Mouse (Mus musculus) G1E-ER4 (cell line): ENCODE measurements around the gene Pard3. TPM values are rescaled to one million over a fixed set of nuclear protein-coding genes. Genes with fewer than 3 reads are reported as not detected.

Experiments used
- GATA1 ChIP-seq: IDR thresholded peaks from one replicate; pipeline ENCODE4 v1.8.0; 2012; ENCODE audit warnings: low read length, inconsistent platforms
- polyA plus RNA-seq: library from polyadenylated mRNA; stranded (reverse); fragments of >175 nt; gene quantifications from 2 replicates; pipeline ENCODE4 v1.2.3, GENCODE M21; 2012

Pard3 gene
- polyA plus RNA-seq, 1 experiment = 0.09 TPM

DNA sequence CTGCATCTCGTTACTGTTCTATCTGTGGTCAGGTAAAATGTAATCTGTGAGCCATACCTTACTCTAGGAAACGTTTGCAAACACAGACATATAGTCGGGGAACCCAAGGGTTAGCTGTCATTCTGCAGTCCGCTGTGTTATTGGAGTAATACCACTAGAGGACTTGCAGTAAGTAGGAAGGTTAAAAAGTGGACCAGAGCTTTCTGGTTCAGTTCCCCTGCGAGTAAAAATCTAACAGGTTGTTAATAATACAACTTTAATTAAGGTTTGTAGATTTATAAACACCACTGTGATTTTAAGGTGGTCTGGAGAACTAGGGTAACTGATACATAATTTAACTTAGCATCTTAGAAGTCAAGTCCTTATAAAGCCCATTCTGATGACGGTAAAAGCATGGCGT lies 277.4 kb downstream of the Pard3 start:
- TF ChIP-seq GATA1 = no peak

DNA sequence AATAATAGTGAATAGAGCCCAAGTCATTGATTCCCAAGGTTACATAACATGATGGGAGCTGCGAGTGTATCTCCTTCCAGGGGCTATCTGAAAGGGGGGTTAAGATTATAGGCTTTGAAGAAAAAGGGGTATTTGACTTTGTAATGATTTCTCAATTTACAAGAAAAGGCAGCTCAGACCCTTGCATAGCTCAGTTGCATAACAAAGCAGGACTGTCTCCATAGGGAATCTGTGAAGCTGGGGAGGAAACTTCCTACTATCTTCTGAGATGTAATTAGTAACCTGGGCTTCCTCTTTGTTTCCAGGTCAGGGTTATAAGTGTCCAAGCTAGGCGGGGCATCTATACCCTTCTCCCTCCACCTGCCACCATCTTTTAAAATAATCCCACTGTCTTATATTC lies 279.4 kb downstream of the Pard3 start:
- TF ChIP-seq GATA1 = no peak

DNA sequence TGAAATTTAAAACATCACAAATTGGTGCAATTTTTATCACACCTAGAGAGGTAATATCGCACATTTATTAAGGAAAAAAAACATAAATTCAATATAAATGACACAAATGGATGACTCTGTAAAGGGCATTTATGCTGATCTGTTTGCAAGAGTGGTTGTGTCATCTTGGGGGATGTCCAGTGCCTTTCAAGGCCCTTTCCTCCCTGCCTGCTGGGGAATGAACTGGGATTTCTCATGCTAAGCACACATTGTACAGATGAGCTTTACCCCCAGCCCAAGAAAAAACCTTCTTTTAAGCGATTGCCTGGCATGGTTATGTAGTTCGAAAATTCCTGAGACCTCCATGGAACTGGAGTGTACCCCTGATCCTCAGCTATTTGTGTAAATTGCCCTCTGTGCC lies 280.7 kb downstream of the Pard3 start:
- TF ChIP-seq GATA1 = no peak

GRCm38 (mm10) chr8:127345912-127346423 lies 282.3 kb downstream of the Pard3 start:
- TF ChIP-seq GATA1 = no peak

DNA sequence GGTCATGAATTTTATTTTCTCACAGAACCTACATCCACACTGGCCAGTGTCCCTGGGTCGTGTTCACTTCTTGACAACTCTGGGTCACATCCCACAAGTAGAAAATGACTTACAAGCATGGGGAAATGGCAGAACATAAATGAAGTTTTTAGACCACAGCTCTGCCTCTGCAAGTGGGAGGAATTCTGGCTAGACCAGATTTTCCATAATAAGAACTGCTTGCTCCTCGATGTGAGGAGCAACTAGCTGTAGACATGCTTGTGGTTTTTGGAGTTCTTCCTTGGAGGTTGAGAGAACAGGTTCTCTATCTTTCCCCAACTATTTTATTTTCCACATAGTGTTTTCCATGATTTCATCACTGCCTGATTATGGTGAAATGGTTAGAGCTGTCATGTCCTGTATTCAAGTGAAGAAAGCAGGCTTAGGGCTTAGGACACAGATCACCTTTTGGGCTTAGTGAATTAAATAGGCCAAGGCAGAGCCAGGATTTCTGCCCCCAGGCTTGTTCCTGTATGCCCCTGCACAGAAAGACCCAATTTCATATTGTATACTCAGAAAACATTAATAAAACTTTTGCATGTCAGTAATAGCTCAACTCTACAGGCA lies 284.3 kb downstream of the Pard3 start:
- TF ChIP-seq GATA1 = no peak

DNA sequence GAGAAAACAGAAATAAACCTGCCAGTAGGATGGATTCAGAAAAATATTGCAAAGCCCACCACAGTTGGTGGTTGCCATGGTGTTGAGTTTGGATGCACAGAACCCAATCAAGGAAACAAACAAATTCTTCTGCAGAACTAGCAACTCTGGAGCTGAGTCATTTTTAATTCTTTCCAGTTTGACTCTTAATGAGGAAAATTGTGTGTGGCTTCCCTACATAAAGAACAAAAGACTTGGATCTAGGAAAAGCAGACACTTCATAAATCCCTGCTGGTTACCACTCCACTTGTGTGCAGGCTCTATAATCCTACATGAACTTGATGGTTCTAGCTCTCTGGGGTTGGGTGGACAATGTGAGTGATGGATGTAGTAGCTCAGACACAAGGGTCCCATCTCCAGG lies 298.1 kb downstream of the Pard3 start:
- no peak for TF ChIP-seq GATA1

DNA sequence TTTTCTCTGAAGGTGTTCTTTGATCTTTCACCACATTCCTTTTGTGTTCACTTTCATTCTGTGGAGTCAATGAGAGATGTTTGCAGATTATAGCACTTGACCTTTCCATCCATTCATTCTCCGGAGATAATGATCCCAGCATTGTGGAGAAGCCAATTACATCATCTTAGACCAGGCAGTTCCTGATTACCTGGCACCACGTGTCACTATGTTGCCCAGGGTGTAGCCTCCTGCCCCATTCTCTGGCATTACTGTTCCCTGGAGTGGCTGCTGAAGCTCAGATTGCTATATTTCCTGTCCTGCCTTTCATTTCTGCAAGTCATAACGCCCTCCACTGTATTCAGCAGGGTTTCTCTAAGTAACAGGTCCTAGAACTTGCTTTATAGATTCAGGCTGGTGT lies 304.7 kb downstream of the Pard3 start:
- no peak for TF ChIP-seq GATA1

GRCm38 (mm10) chr8:127371326-127371949 lies 307.7 kb downstream of the Pard3 start:
- TF ChIP-seq GATA1 = no peak

- TF ChIP-seq GATA1 = no peak
Observed at GRCm38 (mm10) chr8:127377775-127378174, 314.1 kb downstream of the Pard3 start.

- TF ChIP-seq GATA1 = no peak
Observed at GRCm38 (mm10) chr8:127378994-127379858, 315.5 kb downstream of the Pard3 start.

DNA sequence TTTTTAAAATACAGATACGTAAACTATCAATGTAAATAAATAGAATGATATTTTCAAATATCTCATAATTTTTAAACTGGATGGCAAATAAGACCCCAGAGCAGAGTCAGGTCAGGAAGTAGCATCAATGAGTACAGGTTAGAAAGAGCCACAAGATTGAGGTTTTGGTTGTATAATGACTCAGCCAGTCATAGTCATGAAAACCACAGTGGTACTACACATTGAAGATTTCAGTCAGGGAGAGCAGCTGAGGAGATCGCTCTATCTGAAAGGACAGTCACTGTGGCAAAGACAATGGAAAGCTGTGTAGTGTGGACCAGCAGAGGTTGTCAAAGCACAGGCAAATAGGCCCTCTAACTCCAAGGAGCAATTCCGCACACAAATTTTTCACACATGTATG lies 317.6 kb downstream of the Pard3 start:
- no peak for TF ChIP-seq GATA1

DNA sequence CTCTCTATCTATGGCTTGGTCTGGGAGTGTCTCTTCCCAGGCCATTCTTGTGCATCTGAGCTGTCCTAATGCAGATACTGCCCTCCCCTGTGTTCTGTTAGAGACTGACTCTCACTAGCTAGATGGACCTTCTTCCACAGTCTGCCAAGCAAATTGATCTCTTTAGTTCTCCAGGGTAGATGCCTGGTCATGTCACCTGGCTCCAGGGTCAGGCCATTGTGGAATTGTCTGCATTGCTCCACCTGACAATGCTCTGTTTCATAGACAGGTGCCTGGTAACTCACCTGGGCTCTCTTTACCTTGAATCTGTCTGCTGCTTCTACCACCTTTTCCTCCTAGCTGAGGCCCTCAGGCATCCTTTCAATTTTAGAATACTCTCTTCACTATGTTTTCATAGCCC lies 329.0 kb downstream of the Pard3 start:
- no peak for TF ChIP-seq GATA1

GRCm38 (mm10) chr8:127395488-127395887 lies 331.8 kb downstream of the Pard3 start:
- TF ChIP-seq GATA1 = no peak

DNA sequence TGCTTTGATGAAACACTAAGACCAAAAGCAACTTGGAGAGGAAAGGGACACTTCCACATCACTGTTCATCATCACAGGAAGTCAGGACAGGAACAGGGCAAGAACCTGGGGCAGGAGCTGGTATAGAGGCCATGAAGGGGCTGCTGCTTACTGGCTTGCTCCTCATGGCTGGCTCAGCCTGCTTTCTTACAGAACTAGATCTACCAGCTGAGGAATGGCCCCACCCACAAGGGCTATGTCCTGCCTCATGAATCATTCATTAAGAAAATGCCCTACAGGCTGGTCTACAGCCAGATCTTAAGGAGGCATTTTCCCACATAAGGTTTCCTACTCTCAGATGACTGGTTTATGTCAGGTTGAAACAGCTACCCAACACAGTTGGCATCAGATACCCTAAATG lies 342.1 kb downstream of the Pard3 start:
- no peak for TF ChIP-seq GATA1

DNA sequence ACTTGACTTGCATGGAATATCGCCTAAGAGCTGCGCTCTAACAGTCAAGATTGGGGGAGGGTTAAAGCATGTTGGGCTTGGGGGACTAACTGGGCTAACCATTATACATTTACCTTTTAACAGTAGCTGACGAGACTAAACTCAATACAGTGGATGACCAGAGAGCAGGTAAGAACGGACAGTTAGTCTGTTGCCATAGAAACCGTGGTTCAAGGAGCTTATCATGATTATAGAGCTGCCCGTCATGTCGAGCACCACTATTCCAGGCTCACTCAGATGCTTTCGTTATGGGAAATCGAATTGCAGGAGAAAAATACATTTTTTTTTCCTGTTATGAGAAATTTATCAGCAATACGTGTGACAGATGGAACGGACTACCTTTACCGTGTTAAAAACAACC lies 346.9 kb downstream of the Pard3 start:
- TF ChIP-seq GATA1 = no peak

- no peak for TF ChIP-seq GATA1
Observed at GRCm38 (mm10) chr8:127411190-127411848, 347.6 kb downstream of the Pard3 start.

GRCm38 (mm10) chr8:127423021-127423420 lies 359.3 kb downstream of the Pard3 start:
- no peak for TF ChIP-seq GATA1
